Mouse (Mus musculus) midbrain, embryonic 11.5 days (tissue): ENCODE data around the gene Ndufa4. TPM values are rescaled to one million over a fixed set of nuclear protein-coding genes. Genes with fewer than 3 reads are reported as not detected.
"Not testable (repeated sequence)": the region's sequence is repeated elsewhere in the genome, so short reads cannot be mapped to it uniquely, and the experiment has no call there.

Experiments used
- ATAC-seq: fragments of 200-750 bp; cut with Nextera tagmentation; 2 replicates; pipeline ENCODE4 v1.8.0; 2017; ENCODE audit warnings: moderate TSS enrichment, moderate library complexity; ENCODE audit not compliant: low FRiP score
- DNase-seq: peaks from one replicate; pipeline ENCODE4 v3.0.0; 2015; ENCODE audit warnings: low spot score; ENCODE audit errors: missing footprints
- H3K27ac ChIP-seq: fragments of 300-500 bp; sonication (generic); 2 replicates; pipeline ENCODE4 v1.5.1; 2014; ENCODE audit warnings: low read depth, low read length
- H3K27me3 ChIP-seq: fragments of 300-500 bp; sonication (generic); 2 replicates; pipeline ENCODE4 v1.6.1; 2014; ENCODE audit warnings: mild to moderate bottlenecking, low read length, moderate library complexity, mixed read lengths; ENCODE audit not compliant: control insufficient read depth, insufficient read depth
- H3K36me3 ChIP-seq: fragments of 300-500 bp; sonication (generic); 2 replicates; pipeline ENCODE4 v1.6.1; 2014; ENCODE audit warnings: mild to moderate bottlenecking, low read length, moderate library complexity, mixed read lengths; ENCODE audit not compliant: control insufficient read depth, insufficient read depth
- H3K4me1 ChIP-seq: fragments of 300-500 bp; sonication (generic); 2 replicates; pipeline ENCODE4 v1.6.1; 2014; ENCODE audit warnings: low read length; ENCODE audit not compliant: control insufficient read depth, insufficient read depth
- H3K4me2 ChIP-seq: fragments of 300-500 bp; sonication (generic); 2 replicates; pipeline ENCODE4 v1.6.1; 2014; ENCODE audit warnings: mild to moderate bottlenecking, moderate library complexity
- H3K4me3 ChIP-seq: fragments of 300-500 bp; sonication (generic); 2 replicates; pipeline ENCODE4 v1.5.1; 2014; ENCODE audit warnings: low read depth, low read length
- H3K9ac ChIP-seq: fragments of 300-500 bp; sonication (generic); 2 replicates; pipeline ENCODE4 v1.6.1; 2014; ENCODE audit warnings: low read length
- H3K9me3 ChIP-seq: fragments of 300-500 bp; sonication (generic); 2 replicates; pipeline ENCODE4 v1.6.1; 2016; ENCODE audit warnings: low read length; ENCODE audit not compliant: control insufficient read depth
- WGBS: fragments of 180-500 bp; shearing (Covaris S2); extraction: QIAGEN DNeasy Blood & Tissue Kit; methylation state at CpG from one replicate; pipeline ENCODE4 v1.1.7; 2014; 5-methylcytosine and 5-hydroxymethylcytosine counted together
- polyA plus RNA-seq: library from polyadenylated mRNA; unstranded; fragments of >200 nt; fragmentation: Nextera tagmentation; extraction: Ambion mirVana; gene quantifications from 2 replicates; pipeline ENCODE4 v1.2.1, GENCODE M21; 2014

Ndufa4 gene
- polyA plus RNA-seq, 1 experiment from 2014 or later = 832 TPM

DNA sequence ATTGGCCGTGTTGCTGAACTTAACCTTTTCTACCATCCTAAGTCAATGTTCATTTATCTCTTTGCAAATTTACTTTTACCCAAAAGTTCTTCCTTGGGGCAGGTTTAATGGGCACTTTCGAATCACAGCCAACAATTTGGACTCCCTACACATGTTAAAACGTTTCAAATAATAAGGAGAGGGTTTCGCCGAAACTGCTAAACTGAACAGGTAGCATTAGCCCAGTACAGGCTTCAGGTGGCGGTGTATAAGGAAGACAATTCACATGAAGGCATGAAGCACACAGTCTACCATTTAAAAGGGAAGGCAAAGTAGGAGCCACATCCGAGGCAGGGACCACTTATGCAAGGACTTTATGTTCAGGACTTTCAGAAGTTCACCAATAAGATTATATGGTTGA is 873 bp upstream of the Ndufa4 start:
- Histone ChIP-seq H3K9ac (peak overlapping the region; percentile 87), H3K4me3 (peak overlapping the region; percentile 80), H3K36me3 (no peaks in the 10 kb centered on the region; the same call in 1 of the 2 replicates), H3K9me3 (no peaks in the 10 kb centered on the region), H3K27ac (no peak overlapping the region), H3K4me2 (peak overlapping the region; percentile 50), H3K27me3 (no peaks in the 10 kb centered on the region), H3K4me1 (peaks cover 9% of the 10 kb centered on the region; the same call in 1 of the 2 replicates)
- no peak for ATAC-seq
- DNase-seq = no peak
- WGBS = 27% methylated on average over 7 of the region's 7 CpGs

GRCm38 (mm10) chr6:11906890-11907268 is 418 bp downstream of the Ndufa4 start:
- peak overlapping the region; percentile 87 for H3K9ac ChIP-seq
- ATAC-seq (no peak), DNase-seq (peak; percentile 86)
- H3K36me3 ChIP-seq = no peaks in the 10 kb centered on the region; the same call in 1 of the 2 replicates
- peak overlapping the region; percentile 50 for H3K4me2 ChIP-seq
- peaks cover 9% of the 10 kb centered on the region; the same call in 1 of the 2 replicates for H3K4me1 ChIP-seq
- WGBS = under 1% methylated on average over 5 of the region's 5 CpGs
- peak overlapping the region; percentile 80 for H3K4me3 ChIP-seq
- H3K27me3 ChIP-seq = no peaks in the 10 kb centered on the region
- no peaks in the 10 kb centered on the region for H3K9me3 ChIP-seq
- H3K27ac ChIP-seq = no peak overlapping the region

DNA sequence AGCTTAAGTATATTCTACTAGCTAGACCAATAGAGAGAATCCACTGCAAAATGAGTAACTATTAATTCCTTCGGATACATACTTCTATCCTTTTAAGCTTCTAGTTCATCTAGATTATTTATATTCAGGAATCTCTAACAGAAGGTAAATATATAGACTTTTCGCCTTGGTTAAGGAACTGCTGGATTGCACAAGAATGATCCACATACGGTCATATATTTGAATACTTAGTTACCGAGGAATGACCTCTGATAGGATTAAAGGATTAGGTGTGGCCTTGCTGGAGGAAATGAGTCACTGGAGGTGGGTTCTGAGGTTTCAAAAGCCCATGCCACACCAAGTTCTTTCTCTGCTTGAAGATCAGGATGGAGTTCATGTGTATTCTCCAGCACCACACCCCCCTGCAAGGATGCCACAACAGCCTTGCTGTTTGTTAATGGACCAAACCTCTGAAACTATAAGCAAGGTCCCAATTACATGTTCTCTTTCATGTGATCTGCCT is 6.4 kb downstream of the Ndufa4 start:
- H3K36me3 ChIP-seq = peaks cover 3% of the 10 kb centered on the region; the same call in 1 of the 2 replicates

DNA sequence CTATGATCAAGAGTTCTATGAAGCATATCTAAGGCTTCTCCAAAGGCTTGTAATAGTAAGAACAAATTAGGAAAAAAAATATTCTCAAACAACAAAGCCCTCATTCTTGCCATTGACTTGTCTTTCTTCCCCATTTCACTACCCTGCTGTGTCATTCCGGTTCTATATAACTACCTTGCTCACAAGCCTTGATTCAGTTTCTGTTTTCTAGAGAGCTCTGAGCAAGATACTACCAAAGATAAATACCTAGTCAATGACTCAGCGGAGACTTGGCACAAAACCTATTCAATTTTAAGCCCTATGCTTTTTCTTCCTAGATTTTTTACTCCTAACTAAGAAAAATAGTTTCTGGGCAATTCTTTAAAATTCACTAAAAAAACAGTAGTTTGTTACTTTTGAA is 31.9 kb downstream of the Ndufa4 start:
- H3K4me3 ChIP-seq, H3K27ac ChIP-seq, H3K9ac ChIP-seq, H3K9me3 ChIP-seq, H3K4me2 ChIP-seq, DNase-seq, H3K27me3 ChIP-seq, H3K4me1 ChIP-seq, H3K36me3 ChIP-seq, ATAC-seq: not testable (repeated sequence)
- WGBS = no CpG with 5 or more reads among the region's 2 CpGs

More for the DNA sequence above, 6.4 kb downstream of the Ndufa4 start:
- ATAC-seq (no peak), DNase-seq (peak; percentile 75)
- Histone ChIP-seq H3K4me3 (no peak overlapping the region), H3K4me2 (no peak overlapping the region), H3K27ac (no peak overlapping the region), H3K4me1 (no peaks in the 10 kb centered on the region), H3K9me3 (no peaks in the 10 kb centered on the region), H3K9ac (no peak overlapping the region), H3K27me3 (no peaks in the 10 kb centered on the region)
- 75% methylated on average over 4 of the region's 4 CpGs for whole genome bisulfite sequencing

Other genes with a start within 250 kb of the Ndufa4 start
- 94.4 and 96.3 TPM in 2 replicates for gene Phf14, start 312 bp upstream of the Ndufa4 start, polyA plus RNA-seq